Mouse (Mus musculus) embryonic fibroblast, embryonic 13.5 days (primary cell): ENCODE data around the gene Myom1.

Source experiments
- CTCF ChIP-seq: IDR thresholded peaks from 2 replicates; pipeline ENCODE4 v1.5.1; 2011; ENCODE audit warnings: mild to moderate bottlenecking, control low read depth, low read length, moderate library complexity, borderline replicate concordance; ENCODE audit not compliant: insufficient read depth
- POLR2A ChIP-seq: IDR thresholded peaks from 2 replicates; pipeline ENCODE4 v1.6.1; 2011; ENCODE audit warnings: low read depth, mild to moderate bottlenecking, control low read depth, low read length, moderate library complexity

DNA sequence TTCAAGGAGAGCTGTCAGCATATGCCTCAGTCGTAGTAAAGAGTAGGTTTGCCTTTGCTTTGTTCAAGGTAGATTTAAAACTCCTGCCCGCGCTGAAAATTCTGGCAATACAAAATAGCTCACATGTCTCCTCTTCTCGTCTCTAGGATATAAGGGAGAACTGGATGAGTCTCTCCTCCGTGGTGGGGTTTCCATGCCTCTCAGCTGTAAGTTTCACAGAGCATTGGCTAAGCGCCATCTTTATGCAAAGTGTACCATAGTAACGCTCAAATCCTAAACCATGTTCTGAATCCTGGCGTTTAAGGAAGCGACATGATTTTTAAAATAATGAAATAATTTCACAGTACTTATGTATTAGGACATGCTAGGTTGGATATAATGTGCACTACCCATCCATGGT is 43.2 kb downstream of the Myom1 start:
- TF ChIP-seq CTCF (no peak), POLR2A (no peak)
